ENCODE assay signal across 8 mouse cellular contexts in the genomic region with DNA sequence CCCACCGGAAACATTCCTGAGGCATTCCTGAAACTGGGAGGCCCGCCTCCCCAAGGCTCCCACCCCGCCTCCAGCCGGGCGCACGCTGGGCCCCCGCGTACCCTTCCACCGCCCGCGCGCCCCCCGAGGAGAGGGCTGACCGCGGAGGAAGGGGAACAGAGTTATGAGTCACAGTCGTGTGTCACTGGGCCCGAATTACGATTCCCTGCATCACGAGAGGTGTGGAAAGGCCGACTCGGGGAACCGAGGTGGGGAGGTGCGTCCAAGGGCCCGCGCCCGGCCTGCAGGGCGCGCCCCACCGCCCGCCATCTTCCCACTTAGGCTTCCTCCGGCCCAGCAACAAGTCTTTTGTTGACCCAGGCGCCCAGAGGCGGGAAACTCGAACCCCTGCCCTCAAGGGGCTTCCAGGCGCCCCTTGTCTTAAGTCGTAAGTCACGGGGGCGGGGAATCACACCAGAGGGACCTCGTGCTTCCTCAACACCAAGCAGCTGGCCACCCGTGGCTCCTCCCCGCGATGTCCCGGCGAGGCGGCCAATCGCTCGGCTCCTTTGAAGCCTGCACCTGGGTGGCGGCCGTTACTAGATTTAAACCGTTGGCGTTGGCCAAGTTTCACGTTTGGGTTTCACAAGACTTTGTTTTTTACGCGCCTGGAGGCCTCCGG. TPM values are rescaled to one million over a fixed set of nuclear protein-coding genes. Genes with fewer than 3 reads are reported as not detected.
A peak's percentile ranks its signal among the peaks of the same experiment; 100 is the strongest.
DNase-seq lines count a peak whose midpoint lies in the region; ATAC-seq and TF ChIP-seq lines count a peak whose summit lies in the region.

No protein-coding gene starts in this region.

- peak; percentile 69 for ATAC-seq in lung, embryonic 16.5 days (ENCODE audit: low read depth)
- ATAC-seq in neutrophil, adult 5-6 weeks (ENCODE audit: extremely low read depth, insufficient number of reproducible peaks, low FRiP score, poor library complexity, severe bottlenecking), result peak; percentile 46

- H3K27me3 ChIP-seq in cerebellum, adult 2 months (ENCODE audit: control insufficient read depth, insufficient read depth, low read length), result no peaks in the 10 kb centered on the region
- no peaks in the 10 kb centered on the region for H3K27me3 ChIP-seq in heart, adult 2 months (ENCODE audit: control insufficient read depth, insufficient read depth, low read length)
- H3K27me3 ChIP-seq in lung, embryonic 16.5 days (ENCODE audit: control insufficient read depth, insufficient read depth, low read depth, low read length), result no peaks in the 10 kb centered on the region; the same call in 1 of the 2 replicates

- H3K79me2 ChIP-seq in heart, adult 2 months (replicated peaks; ENCODE audit: control insufficient read depth, insufficient read depth, low read length), result no peaks in the 10 kb centered on the region

- intact Hi-C loops in heart, adult 2 months (cut with DNase I), result no loop called here

- no peak for TF ChIP-seq CTCF in cerebellum, adult 2 months (IDR thresholded peaks at IDR 0.05; ENCODE audit: borderline replicate concordance, insufficient read depth, low read depth, low read length)
- no peak for TF ChIP-seq CTCF in cortical plate, adult 2 months (IDR thresholded peaks at IDR 0.05; ENCODE audit: extremely low read depth, insufficient read depth, low read length)
- no peak for TF ChIP-seq CTCF in heart, adult 2 months (IDR thresholded peaks at IDR 0.05)

- no peaks in the 10 kb centered on the region for H3K36me3 ChIP-seq in heart, adult 2 months (ENCODE audit: control insufficient read depth, insufficient read depth, low read length)
- no peaks in the 10 kb centered on the region for H3K36me3 ChIP-seq in lung, embryonic 16.5 days (ENCODE audit: control insufficient read depth, insufficient read depth, low read length)

- TF ChIP-seq EP300 in heart, adult 2 months (IDR thresholded peaks at IDR 0.05; ENCODE audit: insufficient read depth, low read depth, low read length), result no peak

- H3K4me3 ChIP-seq in cerebellum, adult 2 months (replicated peaks; ENCODE audit: insufficient read depth, low read depth, low read length), result peak overlapping the region; percentile 85
- peak overlapping the region; percentile 85; the same call in 1 of the 2 replicates for H3K4me3 ChIP-seq in cortical plate, adult 2 months (ENCODE audit: insufficient read depth, low read length)
- peak overlapping the region; percentile 67 for H3K4me3 ChIP-seq in heart, adult 2 months
- H3K4me3 ChIP-seq in lung, embryonic 16.5 days (ENCODE audit: low read length), result peak overlapping the region; percentile 83

- peaks cover 19% of the 10 kb centered on the region for H3K4me1 ChIP-seq in cerebellum, adult 2 months (ENCODE audit: control insufficient read depth, insufficient read depth, low read length)
- no peaks in the 10 kb centered on the region for H3K4me1 ChIP-seq in cortical plate, adult 2 months (ENCODE audit: control insufficient read depth, insufficient read depth, low read length)
- no peaks in the 10 kb centered on the region; the same call in 1 of the 2 replicates for H3K4me1 ChIP-seq in heart, adult 2 months (ENCODE audit: control insufficient read depth, insufficient read depth, low read length)
- peaks cover 25% of the 10 kb centered on the region for H3K4me1 ChIP-seq in lung, embryonic 16.5 days (replicated peaks; ENCODE audit: control insufficient read depth, insufficient read depth, low read length)

- WGBS in cerebellum, adult 2 months, result 3% methylated on average over 53 of the region's 55 CpGs
- 2% methylated on average over 55 of the region's 55 CpGs for WGBS in heart, adult 2 months
- WGBS in lung, embryonic 16.5 days, result 0% methylated on average over 41 of the region's 55 CpGs

- H3K9me3 ChIP-seq in lung, embryonic 16.5 days (ENCODE audit: control insufficient read depth, low read length), result no peaks in the 10 kb centered on the region

- H3K4me2 ChIP-seq in lung, embryonic 16.5 days (ENCODE audit: low read depth, low read length), result peak overlapping the region; percentile 85

- TF ChIP-seq POLR2A in cerebellum, adult 2 months (IDR thresholded peaks at IDR 0.05; ENCODE audit: borderline replicate concordance, insufficient read depth, low read length), result no peak
- no peak for TF ChIP-seq POLR2A in cortical plate, adult 2 months (IDR thresholded peaks at IDR 0.05; ENCODE audit: extremely low read depth, insufficient read depth, low read length)
- TF ChIP-seq POLR2A in heart, adult 2 months (IDR thresholded peaks at IDR 0.05; ENCODE audit: insufficient read depth, low read depth, low read length), result no peak

- peak overlapping the region; percentile 73 for H3K9ac ChIP-seq in heart, adult 2 months (ENCODE audit: low read depth, low read length)
- peak overlapping the region; percentile 88 for H3K9ac ChIP-seq in lung, embryonic 16.5 days (ENCODE audit: low read length)

- DNase-seq in cerebellum, adult 2 months, result peak; percentile 46 to 49
- DNase-seq in cerebellum, postnatal 4 days (ENCODE audit: low spot score in 2 of 2), result no peak
- DNase-seq in heart, adult 2 months, result peak; percentile 66 to 80
- peak; percentile 66 for DNase-seq in kidney, adult 18-20 months
- DNase-seq in urinary bladder, postnatal 36 days (ENCODE audit: low spot score in 2 of 2), result peak; percentile 51 to 77

- peak overlapping the region; percentile 74; the same call in 1 of the 2 replicates for H3K27ac ChIP-seq in cerebellum, adult 2 months (ENCODE audit: insufficient read depth, low read length)
- H3K27ac ChIP-seq in cortical plate, adult 2 months (ENCODE audit: insufficient read depth, low read length), result no peak overlapping the region
- peak overlapping the region; percentile 70 for H3K27ac ChIP-seq in heart, adult 2 months
- peak overlapping the region; percentile 98 for H3K27ac ChIP-seq in lung, embryonic 16.5 days (ENCODE audit: low read length)

RNA-seq across cellular contexts. Expression of a gene that starts 0.7 kb away (rescaled TPM):
- 124 and 133 TPM in 2 replicates for polyA plus RNA-seq in cerebellum, adult 2 months (2012; rRNA removed)
- polyA plus RNA-seq in cortical plate, adult 2 months (2012; rRNA removed), result 73.3 and 75.1 TPM in 2 replicates
- total RNA-seq in heart, adult 2 months (2021), result 10 to 100 TPM; 47.5 to 48.2 TPM
- polyA plus RNA-seq in heart, adult 2 months (2012; rRNA removed), result 73.8 and 78.0 TPM in 2 replicates
- 195 and 215 TPM in 2 replicates for polyA plus RNA-seq in lung, embryonic 16.5 days (2015; fragmentation: Nextera tagmentation; extraction: Ambion mirVana)
- total RNA-seq in neutrophil, adult 5-6 weeks (2017), result 29.8 and 34.0 TPM in 2 replicates

RNA-seq across cellular contexts. Expression of a gene that starts 9.9 kb away (rescaled TPM):
- polyA plus RNA-seq in cerebellum, adult 2 months (2012; rRNA removed), result 98.9 and 104 TPM in 2 replicates
- 109 and 112 TPM in 2 replicates for polyA plus RNA-seq in cortical plate, adult 2 months (2012; rRNA removed)
- total RNA-seq in heart, adult 2 months (2021), result 1 to 10 TPM; 9.1 TPM
- 14.1 and 22.4 TPM in 2 replicates for polyA plus RNA-seq in heart, adult 2 months (2012; rRNA removed)
- 17.6 and 19.1 TPM in 2 replicates for polyA plus RNA-seq in lung, embryonic 16.5 days (2015; fragmentation: Nextera tagmentation; extraction: Ambion mirVana)
- 26.1 and 26.2 TPM in 2 replicates for total RNA-seq in neutrophil, adult 5-6 weeks (2017)

RNA-seq across cellular contexts. Expression of a gene that starts 34.4 kb away (rescaled TPM):
- polyA plus RNA-seq in cerebellum, adult 2 months (2012; rRNA removed), result 310 and 403 TPM in 2 replicates
- 18.7 and 21.6 TPM in 2 replicates for polyA plus RNA-seq in cortical plate, adult 2 months (2012; rRNA removed)
- total RNA-seq in heart, adult 2 months (2021), result under 1 TPM; 0.13 to 0.16 TPM
- polyA plus RNA-seq in heart, adult 2 months (2012; rRNA removed), result 0.47 and 0.53 TPM in 2 replicates
- 0.13 and 0.24 TPM in 2 replicates for polyA plus RNA-seq in lung, embryonic 16.5 days (2015; fragmentation: Nextera tagmentation; extraction: Ambion mirVana)
- total RNA-seq in neutrophil, adult 5-6 weeks (2017), result not detected in 2 replicates

Comparison
In these comparisons a context has a peak if more than half of its experiments do, and no peak if none do; other contexts are left out.
1. DNase-seq: peak in cerebellum, adult 2 months (2 of 2), heart, adult 2 months (2 of 2), kidney, adult 18-20 months (single experiment) and urinary bladder, postnatal 36 days (2 of 2); none in cerebellum, postnatal 4 days (0 of 2).
2. RNA of a gene that starts 34.4 kb away (polyA plus RNA-seq): 310 to 403 TPM in cerebellum, adult 2 months and 18.7 to 21.6 TPM in cortical plate, adult 2 months; 0.47 to 0.53 TPM in heart, adult 2 months and 0.13 to 0.24 TPM in lung, embryonic 16.5 days; every median in the first group is over 10 times any median in the second.
3. Peak in every context shown above with its lines, with median percentiles within 50 percentile points of each other: H3K4me3 ChIP-seq.